23 mouse cellular contexts compared by ENCODE assay signal in the genomic region with DNA sequence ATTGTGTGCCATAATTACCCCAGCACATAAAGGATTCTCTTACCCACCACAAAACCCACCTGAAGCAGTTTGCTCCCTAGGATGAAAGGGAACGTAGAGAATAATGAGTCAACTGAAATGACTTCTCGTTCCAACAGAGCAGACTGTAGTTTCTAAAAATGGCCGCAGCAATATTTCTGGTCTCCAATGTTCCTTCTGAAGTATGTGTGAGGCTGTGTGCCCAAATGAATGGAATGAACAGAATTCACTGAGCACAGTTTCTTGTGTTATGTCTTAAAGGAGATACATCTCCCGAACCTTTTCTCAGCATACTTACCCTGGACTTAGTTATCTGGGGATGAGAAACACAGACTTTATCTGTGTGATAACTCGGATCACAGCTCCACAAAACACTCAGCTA.
DNase-seq lines count a peak whose midpoint lies in the region; ATAC-seq lines count a peak whose summit lies in the region.
"Had no signal": no experiment of that assay in that cellular context is flagged by ENCODE, and none has a peak within 500 bp of the region (broad histone marks: within the 10 kb centered on the region; RNA-seq: fewer than 3 reads in every experiment).

No protein-coding gene starts in this region.

- no peak for ATAC-seq in heart, embryonic 16.5 days (replicated peaks; ENCODE audit: extremely low read depth, insufficient read depth, low FRiP score)
- ATAC-seq in liver, embryonic 13.5 days (ENCODE audit: low read depth) = no peak
- ATAC-seq: activated CD4-positive, CD25-positive, alpha-beta regulatory T cell, adult 4 months; hindbrain, postnatal 0 days; intestine, postnatal 0 days had no signal

- H3K9me3 ChIP-seq in heart, embryonic 16.5 days (replicated peaks; ENCODE audit: control insufficient read depth, low read length) = no peaks in the 10 kb centered on the region
- H3K9me3 ChIP-seq in liver, embryonic 13.5 days (replicated peaks) = no peaks in the 10 kb centered on the region
- H3K9me3 ChIP-seq: embryonic facial prominence, embryonic 10.5 days; G1E; hindbrain, embryonic 10.5 days; kidney, embryonic 15.5 days; neural tube, embryonic 15.5 days had no signal

- no peak overlapping the region for H3K4me3 ChIP-seq in heart, embryonic 16.5 days (ENCODE audit: low read length)
- no peak overlapping the region for H3K4me3 ChIP-seq in liver, embryonic 13.5 days (replicated peaks)
- H3K4me3 ChIP-seq: embryonic facial prominence, embryonic 10.5 days; hindbrain, embryonic 10.5 days; kidney, embryonic 15.5 days; neural tube, embryonic 15.5 days had no signal

- DNase-seq in frontal cortex, adult 2 months (ENCODE audit: extremely low spot score in 1 of 2, low spot score in 1 of 2) = peak; percentile 38 to 40
- DNase-seq in frontal cortex, postnatal 10 days (ENCODE audit: low spot score in 2 of 2) = no peak
- no peak for DNase-seq in heart, postnatal 25 days (ENCODE audit: low spot score)
- no peak for DNase-seq in liver, embryonic 13.5 days
- no peak for DNase-seq in liver
- peak; percentile 25 to 82 for DNase-seq in left cerebral cortex, postnatal 25 days (ENCODE audit: low spot score in 2 of 2)
- no peak for DNase-seq in adrenal gland, adult 18-20 months (ENCODE audit: low spot score in 2 of 2)
- DNase-seq: adrenal gland, postnatal 36 days; cerebellum, adult 18-20 months; gastrocnemius, postnatal 36 days; kidney, postnatal 4 days; lung, embryonic 14.5 days; lung, postnatal 36 days; right cerebral cortex, postnatal 4 days had no signal

- 29% methylated on average over 5 of the region's 5 CpGs for WGBS in heart, embryonic 16.5 days
- WGBS in liver, embryonic 13.5 days (ENCODE audit: insufficient replicate concordance) = 66% methylated on average over 5 of the region's 5 CpGs

- intact Hi-C loops in heart, postnatal 25 days (cut with DNase I) = loop anchor here (10.0 kb wide), 1 partner anchor 109 kb away; a partner anchor contains a TSS
- intact Hi-C loops in left cerebral cortex, postnatal 25 days (cut with DNase I) = no loop called here

- H3K36me3 ChIP-seq in heart, embryonic 16.5 days (ENCODE audit: control insufficient read depth, insufficient read depth) = no peaks in the 10 kb centered on the region
- H3K36me3 ChIP-seq in liver, embryonic 13.5 days = no peaks in the 10 kb centered on the region
- H3K36me3 ChIP-seq: embryonic facial prominence, embryonic 10.5 days; G1E; hindbrain, embryonic 10.5 days; kidney, embryonic 15.5 days; neural tube, embryonic 15.5 days had no signal

- peaks cover 17% of the 10 kb centered on the region; the same call in 1 of the 2 replicates for H3K4me1 ChIP-seq in heart, embryonic 16.5 days (ENCODE audit: control insufficient read depth, insufficient read depth, low read length)
- peaks cover 21% of the 10 kb centered on the region for H3K4me1 ChIP-seq in liver, embryonic 13.5 days (replicated peaks)
- H3K4me1 ChIP-seq: hindbrain, embryonic 10.5 days; neural tube, embryonic 15.5 days had no signal

- H3K27me3 ChIP-seq in heart, embryonic 16.5 days (ENCODE audit: control insufficient read depth, insufficient read depth, low read length) = no peaks in the 10 kb centered on the region
- no peaks in the 10 kb centered on the region for H3K27me3 ChIP-seq in liver, embryonic 13.5 days
- H3K27me3 ChIP-seq: kidney, embryonic 15.5 days; neural tube, embryonic 15.5 days had no signal

- no peak overlapping the region for H3K9ac ChIP-seq in heart, embryonic 16.5 days (ENCODE audit: low read length)
- peak overlapping the region; percentile 20; the same call in 1 of the 2 replicates for H3K9ac ChIP-seq in liver, embryonic 13.5 days
- H3K9ac ChIP-seq: kidney, embryonic 15.5 days; lung, embryonic 14.5 days; neural tube, embryonic 15.5 days had no signal

- no peak overlapping the region for H3K4me2 ChIP-seq in heart, embryonic 16.5 days (ENCODE audit: low read depth, low read length)
- no peak overlapping the region for H3K4me2 ChIP-seq in liver, embryonic 13.5 days
- H3K4me2 ChIP-seq: kidney, embryonic 15.5 days; lung, embryonic 14.5 days; neural tube, embryonic 15.5 days had no signal

- peak overlapping the region; percentile 71; the same call in 1 of the 2 replicates for H3K27ac ChIP-seq in heart, embryonic 16.5 days (ENCODE audit: low read length)
- no peak overlapping the region for H3K27ac ChIP-seq in liver, embryonic 13.5 days
- H3K27ac ChIP-seq: embryonic facial prominence, embryonic 10.5 days; hindbrain, embryonic 10.5 days; hindbrain, postnatal 0 days; kidney, embryonic 15.5 days; neural tube, embryonic 15.5 days had no signal

Comparison
In these comparisons a context has a peak if more than half of its experiments do, and no peak if none do; other contexts are left out.
1. DNase-seq: peak in frontal cortex, adult 2 months (2 of 2) and left cerebral cortex, postnatal 25 days (2 of 2); none in frontal cortex, postnatal 10 days (0 of 2), heart, postnatal 25 days (single experiment), liver, embryonic 13.5 days (single experiment), liver (single experiment) and adrenal gland, adult 18-20 months (0 of 2).